10 mouse cellular contexts compared by ENCODE assay signal in genomic region chr13:24049267-24050034, GRCm38 (mm10). TPM values are rescaled to one million over a fixed set of nuclear protein-coding genes. Genes with fewer than 3 reads are reported as not detected.
A peak's percentile ranks its signal among the peaks of the same experiment; 100 is the strongest.
DNase-seq lines count a peak whose midpoint lies in the region; ATAC-seq and TF ChIP-seq lines count a peak whose summit lies in the region.
"Had no signal": no experiment of that assay in that cellular context is flagged by ENCODE, and none has a peak within 500 bp of the region (broad histone marks: within the 10 kb centered on the region; RNA-seq: fewer than 3 reads in every experiment).

No protein-coding gene starts in this region.

- ATAC-seq in frontal cortex, adult (ENCODE audit: low TSS enrichment) = peak; percentile 92

- DNase-seq in gastrocnemius, postnatal 14 days = peak; percentile 13
- DNase-seq in gastrocnemius, adult 2 months = no peak
- DNase-seq in adrenal gland, postnatal 25 days = peak; percentile 28
- peak; percentile 62 to 82 for DNase-seq in left cerebral cortex, adult 9 months (ENCODE audit: low spot score in 2 of 2)
- DNase-seq in telencephalon, adult 2 months (ENCODE audit: low read depth, low spot score) = peak; percentile 93
- no peak for DNase-seq in heart, postnatal 14 days
- DNase-seq in B cell, adult 2 months = no peak

- TF ChIP-seq CTCF in gastrocnemius, adult 2 months (IDR thresholded peaks at IDR 0.05) = no peak

- H3K4me3 ChIP-seq in gastrocnemius, adult 2 months = no peak overlapping the region
- H3K4me3 ChIP-seq: embryonic facial prominence, embryonic 12.5 days had no signal

- intact Hi-C loops in gastrocnemius, postnatal 14 days (cut with DNase I; ENCODE audit: low total_unique reads) = no loop called here
- intact Hi-C loops in gastrocnemius, adult 2 months (cut with DNase I) = no loop called here
- intact Hi-C loops in heart, postnatal 14 days (cut with DNase I) = no loop called here

- no peak overlapping the region for H3K27ac ChIP-seq in gastrocnemius, adult 2 months
- H3K27ac ChIP-seq: embryonic facial prominence, embryonic 12.5 days; liver, embryonic 14.5 days had no signal

RNA-seq across cellular contexts. Expression of gene Scgn, which starts 58.4 kb away (rescaled TPM):
- not detected for total RNA-seq in gastrocnemius, postnatal 14 days (2021)
- total RNA-seq in gastrocnemius, adult 2 months (2021) = not detected
- total RNA-seq in adrenal gland, postnatal 25 days (2021) = 0.90 and 2.9 TPM in 2 replicates
- not detected for total RNA-seq in heart, postnatal 14 days (2021)

Comparison
In these comparisons a context has a peak if more than half of its experiments do, and no peak if none do; other contexts are left out.
1. DNase-seq: peak in gastrocnemius, postnatal 14 days (single experiment), adrenal gland, postnatal 25 days (single experiment), left cerebral cortex, adult 9 months (2 of 2) and telencephalon, adult 2 months (single experiment); none in gastrocnemius, adult 2 months (single experiment), heart, postnatal 14 days (0 of 2) and B cell, adult 2 months (0 of 2).